Mouse (Mus musculus): ENCODE results near the gene Ank2. TPM values are rescaled to one million over a fixed set of nuclear protein-coding genes. Genes with fewer than 3 reads are reported as not detected.

The Ank2 gene
- polyA plus RNA-seq, 1 experiment: 0.29 TPM

DNA sequence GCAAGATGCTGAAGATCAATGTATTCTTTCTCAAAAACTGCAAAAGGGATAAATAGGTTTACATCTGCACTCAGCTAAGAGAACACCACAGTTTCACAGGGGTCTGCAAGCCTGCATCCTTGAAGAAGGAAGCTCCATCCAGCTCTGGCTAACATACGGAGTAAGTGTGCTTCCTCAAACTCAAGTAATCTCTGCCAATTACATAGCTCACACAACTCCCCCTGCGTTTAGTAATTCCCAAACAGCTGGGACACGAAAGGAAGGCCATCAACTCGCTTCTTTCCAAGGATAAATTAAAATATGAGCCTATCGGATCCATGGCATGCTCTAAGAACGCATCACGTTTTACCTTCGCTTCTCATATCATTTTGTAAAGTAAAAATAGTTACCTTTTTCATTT lies 137.3 kb downstream of the Ank2 start:
- no peaks in the 10 kb centered on the region for H3K36me3 ChIP-seq (ENCODE audit: control insufficient read depth)
- H3K4me1 ChIP-seq (ENCODE audit: control insufficient read depth): no peaks in the 10 kb centered on the region
- H3K4me3 ChIP-seq (replicated peaks): no peak overlapping the region
- H3K27me3 ChIP-seq (ENCODE audit: control insufficient read depth): no peaks in the 10 kb centered on the region
- H3K9me3 ChIP-seq (ENCODE audit: control insufficient read depth, low read length): no peaks in the 10 kb centered on the region
- no peak for TF ChIP-seq GATA1 (IDR thresholded peaks at IDR 0.05; ENCODE audit: low read length)
- TF ChIP-seq TAL1 (IDR thresholded peaks at IDR 0.05; ENCODE audit: low read length): no peak

DNA sequence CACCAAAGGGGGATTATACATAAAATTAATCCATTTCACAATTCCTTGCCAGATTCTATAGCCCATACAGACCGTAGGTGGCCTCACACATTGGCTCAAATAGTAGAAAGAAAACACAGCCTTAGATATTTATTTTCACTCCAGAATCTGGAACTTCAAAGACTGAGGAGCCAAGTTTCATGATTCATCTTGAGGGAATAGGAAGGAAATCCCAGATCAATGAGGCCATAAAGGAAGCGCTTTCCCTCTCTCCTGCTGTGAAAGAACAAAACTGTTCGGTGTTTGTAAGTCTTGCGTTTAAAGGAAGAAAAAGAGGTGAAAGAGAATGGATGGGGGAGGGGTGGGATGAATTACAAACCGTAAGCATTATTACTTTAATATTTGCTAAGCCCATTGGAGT lies 137.8 kb downstream of the Ank2 start:
- no peak overlapping the region for H3K4me3 ChIP-seq (replicated peaks)
- H3K4me1 ChIP-seq (ENCODE audit: control insufficient read depth): no peaks in the 10 kb centered on the region
- TF ChIP-seq GATA1 (IDR thresholded peaks at IDR 0.05; ENCODE audit: low read length): no peak
- TF ChIP-seq TAL1 (IDR thresholded peaks at IDR 0.05; ENCODE audit: low read length): no peak
- no peaks in the 10 kb centered on the region for H3K36me3 ChIP-seq (ENCODE audit: control insufficient read depth)
- no peaks in the 10 kb centered on the region for H3K27me3 ChIP-seq (ENCODE audit: control insufficient read depth)
- no peaks in the 10 kb centered on the region for H3K9me3 ChIP-seq (ENCODE audit: control insufficient read depth, low read length)

- Histone ChIP-seq H3K4me3 (replicated peaks) (no peak overlapping the region), H3K9me3 (ENCODE audit: control insufficient read depth, low read length) (no peaks in the 10 kb centered on the region), H3K36me3 (ENCODE audit: control insufficient read depth) (no peaks in the 10 kb centered on the region), H3K27me3 (ENCODE audit: control insufficient read depth) (no peaks in the 10 kb centered on the region), H3K4me1 (ENCODE audit: control insufficient read depth) (no peaks in the 10 kb centered on the region)
- TF ChIP-seq GATA1 (IDR thresholded peaks at IDR 0.05; ENCODE audit: low read length): no peak
- TF ChIP-seq TAL1 (IDR thresholded peaks at IDR 0.05; ENCODE audit: low read length): no peak
Measured at GRCm38 (mm10) chr3:127355252-127355651, 143.9 kb downstream of the Ank2 start.

- Histone ChIP-seq H3K27me3 (ENCODE audit: control insufficient read depth) (no peaks in the 10 kb centered on the region), H3K9me3 (ENCODE audit: control insufficient read depth, low read length) (no peaks in the 10 kb centered on the region)
Measured at GRCm38 (mm10) chr3:127350602-127351362, 148.4 kb downstream of the Ank2 start.

GRCm38 (mm10) chr3:127348926-127349325 lies 150.2 kb downstream of the Ank2 start:
- Histone ChIP-seq H3K36me3 (ENCODE audit: control insufficient read depth) (no peaks in the 10 kb centered on the region), H3K4me1 (ENCODE audit: control insufficient read depth) (no peaks in the 10 kb centered on the region), H3K9me3 (ENCODE audit: control insufficient read depth, low read length) (no peaks in the 10 kb centered on the region), H3K27me3 (ENCODE audit: control insufficient read depth) (no peaks in the 10 kb centered on the region), H3K4me3 (replicated peaks) (no peak overlapping the region)
- no peak for TF ChIP-seq GATA1 (IDR thresholded peaks at IDR 0.05; ENCODE audit: low read length)
- TF ChIP-seq TAL1 (IDR thresholded peaks at IDR 0.05; ENCODE audit: low read length): no peak

More at GRCm38 (mm10) chr3:127350602-127351362, 148.4 kb downstream of the Ank2 start:
- TF ChIP-seq GATA1 (IDR thresholded peaks at IDR 0.05; ENCODE audit: low read length) (no peak), TAL1 (IDR thresholded peaks at IDR 0.05; ENCODE audit: low read length) (no peak)
- Histone ChIP-seq H3K4me3 (replicated peaks) (no peak overlapping the region), H3K36me3 (ENCODE audit: control insufficient read depth) (no peaks in the 10 kb centered on the region), H3K4me1 (ENCODE audit: control insufficient read depth) (no peaks in the 10 kb centered on the region)

- H3K4me3 ChIP-seq (replicated peaks): no peak overlapping the region
- no peaks in the 10 kb centered on the region for H3K36me3 ChIP-seq (ENCODE audit: control insufficient read depth)
- H3K27me3 ChIP-seq (ENCODE audit: control insufficient read depth): no peaks in the 10 kb centered on the region
- no peak for TF ChIP-seq TAL1 (IDR thresholded peaks at IDR 0.05; ENCODE audit: low read length)
- no peak for TF ChIP-seq GATA1 (IDR thresholded peaks at IDR 0.05; ENCODE audit: low read length)
- H3K9me3 ChIP-seq (ENCODE audit: control insufficient read depth, low read length): no peaks in the 10 kb centered on the region
- no peaks in the 10 kb centered on the region for H3K4me1 ChIP-seq (ENCODE audit: control insufficient read depth)
Measured at GRCm38 (mm10) chr3:127345860-127346459, 153.2 kb downstream of the Ank2 start.

GRCm38 (mm10) chr3:127341300-127341699 lies 157.8 kb downstream of the Ank2 start:
- Histone ChIP-seq H3K4me1 (ENCODE audit: control insufficient read depth) (no peaks in the 10 kb centered on the region), H3K4me3 (replicated peaks) (no peak overlapping the region), H3K36me3 (ENCODE audit: control insufficient read depth) (no peaks in the 10 kb centered on the region), H3K27me3 (ENCODE audit: control insufficient read depth) (no peaks in the 10 kb centered on the region), H3K9me3 (ENCODE audit: control insufficient read depth, low read length) (no peaks in the 10 kb centered on the region)
- TF ChIP-seq TAL1 (IDR thresholded peaks at IDR 0.05; ENCODE audit: low read length) (no peak), GATA1 (IDR thresholded peaks at IDR 0.05; ENCODE audit: low read length) (no peak)

DNA sequence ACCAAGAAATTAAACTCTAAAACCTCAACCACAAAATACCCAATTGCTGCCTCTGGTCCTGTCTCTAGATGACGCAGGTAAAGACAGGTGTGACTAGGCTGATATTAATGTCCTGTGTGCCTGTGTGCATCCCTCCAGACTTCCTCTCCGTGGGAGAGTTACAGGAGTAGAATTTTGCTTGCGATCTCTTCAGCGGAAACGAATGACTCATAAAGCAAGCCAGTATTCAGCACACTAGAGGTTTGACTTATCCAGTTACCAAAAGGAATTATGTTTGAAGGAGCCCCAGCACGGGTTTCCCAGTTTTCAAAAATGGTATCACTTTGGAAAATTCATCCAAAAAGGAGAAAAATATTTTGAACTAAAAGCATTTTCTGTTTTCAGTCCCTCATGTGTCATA lies 164.3 kb downstream of the Ank2 start:
- no peak overlapping the region for H3K4me3 ChIP-seq (replicated peaks)
- no peaks in the 10 kb centered on the region for H3K9me3 ChIP-seq (ENCODE audit: control insufficient read depth, low read length)
- H3K4me1 ChIP-seq (ENCODE audit: control insufficient read depth): no peaks in the 10 kb centered on the region
- H3K36me3 ChIP-seq (ENCODE audit: control insufficient read depth): no peaks in the 10 kb centered on the region
- TF ChIP-seq TAL1 (IDR thresholded peaks at IDR 0.05; ENCODE audit: low read length): no peak
- no peaks in the 10 kb centered on the region for H3K27me3 ChIP-seq (ENCODE audit: control insufficient read depth)

DNA sequence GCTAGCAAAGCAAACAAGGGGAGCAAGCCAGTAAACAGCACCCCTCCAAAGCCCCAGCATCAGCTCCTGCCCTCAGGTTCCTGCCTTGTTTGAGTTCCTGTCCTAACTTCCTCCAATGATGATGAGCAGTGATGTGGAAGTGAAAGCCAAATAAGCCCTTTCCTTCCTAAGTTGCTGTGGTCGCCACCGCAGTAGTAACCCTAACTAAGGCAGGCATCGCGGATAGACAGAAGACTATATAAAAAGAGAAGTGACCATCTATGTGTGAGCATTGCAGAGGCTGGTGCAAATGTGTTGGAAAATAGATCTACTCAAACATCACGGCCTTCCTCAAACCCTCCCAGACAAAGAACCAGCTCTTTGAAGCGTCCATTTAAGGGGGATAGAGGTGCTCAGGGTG lies 167.6 kb downstream of the Ank2 start:
- no peaks in the 10 kb centered on the region for H3K36me3 ChIP-seq (ENCODE audit: control insufficient read depth)
- H3K4me1 ChIP-seq (ENCODE audit: control insufficient read depth): no peaks in the 10 kb centered on the region
- no peaks in the 10 kb centered on the region for H3K27me3 ChIP-seq (ENCODE audit: control insufficient read depth)
- H3K9me3 ChIP-seq (ENCODE audit: control insufficient read depth, low read length): no peaks in the 10 kb centered on the region
- no peak for TF ChIP-seq TAL1 (IDR thresholded peaks at IDR 0.05; ENCODE audit: low read length)
- TF ChIP-seq GATA1 (IDR thresholded peaks at IDR 0.05; ENCODE audit: low read length): no peak
- H3K4me3 ChIP-seq (replicated peaks): no peak overlapping the region
